Mouse (Mus musculus) bone marrow, adult 2 months (tissue): ENCODE measurements around the gene Nubp1.

Experiments
- CTCF ChIP-seq: fragments of 200-500 bp; IDR thresholded peaks from 2 replicates; pipeline ENCODE4 v1.5.1; 2011; ENCODE audit warnings: low read length, control low read depth; ENCODE audit not compliant: control insufficient read depth, insufficient read depth
- POLR2A ChIP-seq: fragments of 200-500 bp; IDR thresholded peaks from 2 replicates; pipeline ENCODE4 v1.6.1; 2011; ENCODE audit warnings: low read depth, mild to moderate bottlenecking, control low read depth, low read length, borderline replicate concordance; ENCODE audit not compliant: control insufficient read depth

DNA sequence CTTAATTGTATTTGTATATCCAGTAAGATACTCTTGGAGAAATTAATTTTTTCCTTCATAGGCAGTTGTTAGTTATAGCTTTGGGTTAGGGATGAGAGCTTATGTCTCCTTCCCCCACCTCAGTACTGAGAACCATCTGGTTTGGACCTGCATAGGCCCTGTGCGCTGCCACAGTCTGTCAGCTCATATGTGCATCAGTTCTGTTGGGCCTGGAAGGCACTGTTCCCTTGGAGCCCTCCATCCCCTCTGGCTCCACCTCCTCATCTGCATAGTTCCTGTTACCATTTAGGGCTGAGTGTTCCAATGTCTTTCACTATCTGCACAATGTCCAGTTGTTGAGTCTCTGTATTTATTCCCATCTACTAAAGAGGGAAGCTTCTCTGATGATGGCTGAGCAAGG, 56.5 kb downstream of the Nubp1 start:
- no peak for TF ChIP-seq POLR2A
- TF ChIP-seq CTCF = no peak
